Mouse (Mus musculus) layer of hippocampus, adult 18-20 months (tissue): ENCODE results near the gene Etl4. TPM values are rescaled to one million over a fixed set of nuclear protein-coding genes. Genes with fewer than 3 reads are reported as not detected.

Source experiments
- DNase-seq, 2 experiments: peaks; one replicate each; pipeline ENCODE4 v3.0.0; 2022; ENCODE audit warnings: low spot score in 2 of 2
- microRNA-seq, 2 experiments: library from miRNA; unstranded; fragments of <30 nt; microRNA quantifications; one replicate each; pipeline ENCODE4 v1.2.0; 2021
- total RNA-seq, 2 experiments: library from RNA; stranded (reverse); gene quantifications; 2 replicates each; pipeline ENCODE4 v1.2.3; 2021

Gene Etl4
- total RNA-seq, 2 experiments from 2014 or later, result 71.2 to 87.3 TPM

DNA sequence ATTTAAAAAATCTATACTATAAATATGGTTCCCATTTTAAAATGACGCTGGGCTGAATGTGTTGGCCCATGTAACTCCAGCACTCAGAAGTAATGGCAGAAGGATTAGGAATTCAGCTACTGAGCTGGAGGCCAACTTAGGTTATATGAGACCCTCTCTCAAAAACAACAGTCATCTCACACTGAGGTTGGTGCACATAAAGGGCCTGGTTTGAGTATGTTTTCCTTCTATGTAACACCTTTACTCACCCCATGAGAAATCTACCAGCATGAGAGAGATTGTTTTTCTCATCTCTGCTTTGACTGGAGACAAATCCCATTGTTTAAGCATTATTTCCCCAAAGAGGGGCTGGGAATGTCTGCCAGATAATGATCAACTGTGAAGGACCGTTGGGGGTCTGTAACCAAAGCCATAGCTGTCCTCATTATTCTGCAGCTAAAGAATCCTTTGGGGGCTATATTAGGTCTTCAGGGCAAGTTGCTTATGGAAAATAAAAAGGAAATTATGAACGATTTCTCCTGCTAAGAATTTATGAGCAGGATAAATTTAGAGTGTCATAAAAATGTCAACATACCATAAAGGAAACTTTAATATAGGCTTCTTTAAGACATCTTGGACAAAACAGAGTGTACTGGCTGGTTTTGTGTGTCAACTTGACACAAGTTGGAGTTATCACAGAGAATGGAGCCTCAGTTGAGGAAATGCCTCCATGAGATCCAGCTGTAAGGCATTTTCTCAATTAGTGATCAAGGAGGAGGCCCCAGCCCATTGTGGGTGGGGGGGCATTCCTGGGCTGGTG lies 922.2 kb downstream of the Etl4 start:
- no peak for DNase-seq

DNA sequence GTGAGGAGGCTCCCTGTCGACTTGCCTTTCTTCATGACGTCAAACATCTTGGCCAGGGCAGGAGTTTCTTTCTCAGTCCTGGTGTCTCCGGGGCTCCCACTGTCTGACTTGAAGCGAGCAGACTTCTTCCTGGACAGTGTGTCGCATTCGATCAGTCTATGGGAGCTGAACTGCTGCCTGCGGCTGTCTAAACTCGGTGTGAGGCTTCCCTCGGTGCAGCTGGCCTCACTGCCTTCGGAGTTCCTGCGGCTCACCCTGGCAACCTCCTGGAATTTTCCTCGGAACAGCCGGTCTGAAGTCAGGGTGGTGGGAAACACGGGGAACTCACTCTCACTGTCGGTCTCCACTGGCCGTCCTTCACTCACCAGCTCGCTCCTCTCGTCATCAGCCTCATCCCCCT lies 939.8 kb downstream of the Etl4 start:
- DNase-seq, result no peak

Small RNA genes lying within 50 kb of the gene (microRNA-seq; reads per million reads assigned to microRNA genes)
- gene Gm44457, result 0 reads per million in 2 experiments
